In genomic region chr10:40619760-40620159, GRCm38 (mm10) we compare ENCODE assay signal across 41 mouse cellular contexts. TPM values are rescaled to one million over a fixed set of nuclear protein-coding genes. Genes with fewer than 3 reads are reported as not detected.
"Had no signal": no experiment of that assay in that cellular context is flagged by ENCODE, and none has a peak within 500 bp of the region (broad histone marks: within the 10 kb centered on the region; RNA-seq: fewer than 3 reads in every experiment).

No protein-coding gene starts in this region.

- H3K27ac ChIP-seq: gastrocnemius, adult 2 months; heart, embryonic 10.5 days; hindbrain, embryonic 10.5 days; hindbrain, embryonic 12.5 days; hindbrain, embryonic 14.5 days; intestine, embryonic 15.5 days; limb, embryonic 10.5 days; limb, embryonic 12.5 days; liver, embryonic 13.5 days; liver, embryonic 15.5 days had no signal

- H3K9ac ChIP-seq: heart, embryonic 12.5 days; hindbrain, embryonic 12.5 days; hindbrain, embryonic 14.5 days; intestine, embryonic 15.5 days; limb, embryonic 12.5 days; liver, embryonic 13.5 days; liver, embryonic 15.5 days had no signal

- ATAC-seq: hindbrain, embryonic 16.5 days; inflammation-experienced regulatory T-cells, adult 6 months; intestine, embryonic 15.5 days; intestine, postnatal 0 days had no signal

- DNase-seq: gastrocnemius, adult 2 months; gastrocnemius, postnatal 10 days; gastrocnemius, postnatal 25 days; heart, adult 18-20 months; heart, postnatal 10 days; heart, postnatal 4 days; kidney, adult 18-20 months; kidney, adult 8-10 months; kidney, postnatal 10 days; kidney, postnatal 25 days; kidney, postnatal 4 days; layer of hippocampus, adult 9-11 months; liver; liver, embryonic 13.5 days had no signal

- H3K4me2 ChIP-seq: heart, embryonic 12.5 days; hindbrain, embryonic 12.5 days; hindbrain, embryonic 14.5 days; intestine, embryonic 15.5 days; limb, embryonic 12.5 days; liver, embryonic 11.5 days; liver, embryonic 13.5 days; liver, embryonic 15.5 days had no signal

- H3K4me1 ChIP-seq: heart, embryonic 10.5 days; heart, embryonic 12.5 days; hindbrain, embryonic 10.5 days; hindbrain, embryonic 12.5 days; intestine, embryonic 15.5 days; limb, embryonic 10.5 days; limb, embryonic 12.5 days; liver, embryonic 13.5 days; liver, embryonic 15.5 days had no signal

- H3K36me3 ChIP-seq: heart, embryonic 10.5 days; heart, embryonic 12.5 days; hindbrain, embryonic 10.5 days; hindbrain, embryonic 12.5 days; intestine, embryonic 15.5 days; limb, embryonic 10.5 days; limb, embryonic 12.5 days; liver, embryonic 13.5 days; liver, embryonic 15.5 days had no signal

- H3K27me3 ChIP-seq: heart, embryonic 12.5 days; hindbrain, embryonic 12.5 days; intestine, embryonic 15.5 days; limb, embryonic 12.5 days; liver, embryonic 13.5 days; liver, embryonic 15.5 days had no signal

- H3K4me3 ChIP-seq: gastrocnemius, adult 2 months; heart, embryonic 10.5 days; heart, embryonic 12.5 days; hindbrain, embryonic 10.5 days; hindbrain, embryonic 12.5 days; intestine, embryonic 15.5 days; limb, embryonic 10.5 days; limb, embryonic 12.5 days; liver, embryonic 13.5 days; liver, embryonic 15.5 days had no signal

- H3K9me3 ChIP-seq: heart, embryonic 10.5 days; heart, embryonic 12.5 days; hindbrain, embryonic 10.5 days; hindbrain, embryonic 12.5 days; intestine, embryonic 15.5 days; limb, embryonic 10.5 days; limb, embryonic 12.5 days; liver, embryonic 13.5 days; liver, embryonic 15.5 days had no signal

RNA-seq across cellular contexts. Expression of gene Ddo, which starts 10.1 kb away (rescaled TPM):
- total RNA-seq: granulocyte monocyte progenitor cell, adult 5-6 weeks had no signal
- polyA plus RNA-seq: inflammation-experienced regulatory T-cells, adult 6 months; limb, embryonic 12.5 days; liver, embryonic 13.5 days had no signal

RNA-seq across cellular contexts. Expression of gene Slc22a16, which starts 49.6 kb away (rescaled TPM):
- total RNA-seq: gastrocnemius, adult 2 months; gastrocnemius, postnatal 10 days; gastrocnemius, postnatal 25 days; gastrocnemius, postnatal 4 days; granulocyte monocyte progenitor cell, adult 5-6 weeks; heart, adult 18-20 months; heart, adult 8-10 months; heart, postnatal 10 days; heart, postnatal 25 days; heart, postnatal 4 days; layer of hippocampus, adult 8-10 months; layer of hippocampus, postnatal 25 days; left cerebral cortex, adult 8-10 months; left cerebral cortex, postnatal 14 days; left cerebral cortex, postnatal 36 days had no signal
- polyA plus RNA-seq: heart, embryonic 10.5 days; heart, embryonic 12.5 days; heart, embryonic 14.5 days; heart, embryonic 16.5 days; hindbrain, embryonic 10.5 days; hindbrain, embryonic 12.5 days; hindbrain, embryonic 14.5 days; hindbrain, embryonic 16.5 days; inflammation-experienced regulatory T-cells, adult 6 months; intestine, embryonic 15.5 days; intestine, postnatal 0 days; kidney, embryonic 14.5 days; kidney, embryonic 16.5 days; limb, embryonic 10.5 days; limb, embryonic 12.5 days; limb, embryonic 14.5 days; liver, embryonic 11.5 days; liver, embryonic 13.5 days; liver, embryonic 15.5 days had no signal
